Mouse (Mus musculus) embryonic facial prominence, embryonic 10.5 days (tissue): ENCODE measurements around the gene Olfr827. TPM values are rescaled to one million over a fixed set of nuclear protein-coding genes. Genes with fewer than 3 reads are reported as not detected.

ENCODE experiments used
- polyA plus RNA-seq: library from polyadenylated mRNA; unstranded; fragments of >200 nt; fragmentation: Nextera tagmentation; extraction: Ambion mirVana; gene quantifications from 2 replicates; pipeline ENCODE4 v1.2.1, GENCODE M21; 2016

Gene Olfr827
- polyA plus RNA-seq, 1 experiment from 2014 or later = not detected

Other genes starting within 250 kb of the Olfr827 start
- gene Olfr819, start 247.1 kb downstream of the Olfr827 start, polyA plus RNA-seq = not detected in 2 replicates
- gene Olfr247, start 238.3 kb downstream of the Olfr827 start, polyA plus RNA-seq = not detected in 2 replicates
- gene Gm10310, start 229.3 kb downstream of the Olfr827 start, polyA plus RNA-seq = not detected in 2 replicates
- gene Olfr820, start 201.8 kb downstream of the Olfr827 start, polyA plus RNA-seq = not detected in 2 replicates
- gene Olfr821, start 184.1 kb downstream of the Olfr827 start, polyA plus RNA-seq = not detected in 2 replicates
- not detected in 2 replicates for gene Olfr822, start 143.2 kb downstream of the Olfr827 start, polyA plus RNA-seq
- gene Olfr823, start 99.0 kb downstream of the Olfr827 start, polyA plus RNA-seq = not detected in 2 replicates
- not detected in 2 replicates for gene Olfr824, start 84.4 kb downstream of the Olfr827 start, polyA plus RNA-seq
- gene Olfr825, start 47.6 kb downstream of the Olfr827 start, polyA plus RNA-seq = not detected in 2 replicates
- gene Olfr826, start 30.2 kb downstream of the Olfr827 start, polyA plus RNA-seq = not detected in 2 replicates
- 5.9 and 13.1 TPM in 2 replicates for gene Neurod4, start 65.8 kb upstream of the Olfr827 start, polyA plus RNA-seq
- not detected in 2 replicates for gene Tespa1, start 108.5 kb upstream of the Olfr827 start, polyA plus RNA-seq
- not detected in 2 replicates for gene Vmn2r84, start 179.9 kb upstream of the Olfr827 start, polyA plus RNA-seq
- gene Vmn2r85, start 215.3 kb upstream of the Olfr827 start, polyA plus RNA-seq = not detected in 2 replicates
- not detected in 2 replicates for gene Vmn2r86, start 241.6 kb upstream of the Olfr827 start, polyA plus RNA-seq